Mouse (Mus musculus): ENCODE measurements around the gene Gm47791.

DNA sequence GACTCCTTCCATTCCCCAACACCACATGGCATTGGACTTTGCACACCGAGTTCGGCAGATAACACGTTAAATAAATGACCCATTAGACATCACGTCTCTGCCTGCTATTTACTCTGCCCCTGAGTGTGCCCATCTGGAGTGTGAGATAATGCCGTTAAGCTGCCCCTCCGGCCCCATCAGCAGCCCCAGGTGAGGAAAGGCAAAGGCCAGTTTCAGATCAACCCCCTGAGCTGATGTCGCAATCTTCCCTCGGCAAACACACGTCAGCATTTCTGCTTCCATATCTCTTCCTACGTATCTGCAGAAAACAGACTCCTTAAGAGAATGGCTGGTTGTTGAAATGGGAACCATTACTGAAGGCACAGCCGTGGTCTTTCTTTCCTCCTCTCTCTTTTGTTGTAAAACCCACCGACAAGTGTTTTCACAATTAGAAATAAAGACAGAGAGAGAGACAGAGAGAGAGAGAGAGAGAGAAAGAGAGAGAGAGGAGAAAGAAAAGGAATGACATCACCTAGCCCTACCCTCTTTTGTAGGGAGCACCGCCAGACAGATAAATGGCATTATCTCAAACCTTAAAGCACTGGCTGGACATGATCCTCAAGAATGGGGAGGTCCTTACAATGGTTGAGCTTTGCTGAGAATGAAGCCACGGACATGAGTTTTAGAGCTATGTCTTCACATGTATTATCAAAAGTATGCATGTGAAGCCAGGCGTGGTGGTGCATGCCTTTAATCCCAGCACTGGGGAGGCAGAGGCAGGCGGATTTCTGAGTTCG lies 45.1 kb upstream of the Gm47791 start:
- TF ChIP-seq CTCF (IDR thresholded peaks at IDR 0.05; ENCODE audit: extremely low read depth, insufficient read depth, low read length) = no peak
- no peak for TF ChIP-seq POLR2A (IDR thresholded peaks at IDR 0.05; ENCODE audit: extremely low read depth, insufficient read depth, low read length)
